Mouse (Mus musculus) brown adipose tissue, adult 24 weeks (tissue): ENCODE measurements around the gene Pip5k1b. TPM values are rescaled to one million over a fixed set of nuclear protein-coding genes. Genes with fewer than 3 reads are reported as not detected.

Experiments
- H3K27ac ChIP-seq: fragments of 200-500 bp; replicated peaks from 2 replicates; pipeline ENCODE4 v1.5.1; 2012; ENCODE audit warnings: low read depth, mild to moderate bottlenecking, low read length
- H3K4me1 ChIP-seq: fragments of 200-500 bp; 2 replicates; pipeline ENCODE4 v1.6.1; 2012; ENCODE audit warnings: low read length, mixed read lengths; ENCODE audit not compliant: control insufficient read depth, insufficient read depth, insufficient read length
- H3K4me3 ChIP-seq: fragments of 200-500 bp; 2 replicates; pipeline ENCODE4 v1.5.1; 2012; ENCODE audit warnings: low read depth, mild to moderate bottlenecking, low read length, moderate library complexity; ENCODE audit not compliant: insufficient read depth
- polyA plus RNA-seq: library from polyadenylated mRNA; stranded (reverse); fragments of >200 nt; gene quantifications from 2 replicates; pipeline ENCODE4 v1.2.4, GENCODE M21; 2012; ENCODE audit not compliant: missing spikeins, insufficient read depth, insufficient read length

Pip5k1b gene
- polyA plus RNA-seq, 1 experiment, result not detected

DNA sequence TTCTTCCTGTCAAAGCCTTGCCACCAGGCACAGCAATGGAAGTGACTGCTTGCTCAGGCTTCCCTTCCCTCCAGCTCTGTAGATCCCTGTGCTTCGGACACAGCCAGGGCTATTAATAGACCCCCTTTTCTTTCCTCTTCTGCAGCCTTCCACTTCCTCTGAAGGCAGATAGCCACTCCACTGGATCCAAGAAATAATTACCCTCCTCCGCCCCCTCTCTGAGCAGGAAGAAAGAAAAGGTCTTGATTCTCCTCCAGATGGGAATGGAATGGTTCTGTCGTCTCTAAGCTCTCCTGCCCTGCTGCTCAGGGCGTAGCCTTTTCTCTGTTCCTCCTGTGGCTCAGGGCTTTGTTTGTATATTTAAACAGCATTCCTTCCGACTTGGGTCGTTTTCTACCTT is 303.8 kb downstream of the Pip5k1b start:
- Histone ChIP-seq H3K4me3 (no peak overlapping the region), H3K4me1 (peaks cover 7% of the 10 kb centered on the region; the same call in 1 of the 2 replicates), H3K27ac (no peak overlapping the region)

Other genes with a start within 250 kb of the Pip5k1b start
- 13.0 and 23.3 TPM in 2 replicates for gene Fam122a, start 78.5 kb downstream of the Pip5k1b start, polyA plus RNA-seq
- gene Tmem252, start 118.1 kb upstream of the Pip5k1b start, polyA plus RNA-seq, result not detected in 2 replicates